Mouse (Mus musculus) kidney, postnatal 0 days (tissue): Measurements from ENCODE around the gene Tirap. TPM values are rescaled to one million over a fixed set of nuclear protein-coding genes. Genes with fewer than 3 reads are reported as not detected.

Source experiments
- ATAC-seq: fragments of 200-750 bp; cut with Nextera tagmentation; replicated peaks from 2 replicates; pipeline ENCODE4 v1.8.0; 2017; ENCODE audit warnings: low read depth, moderate number of reproducible peaks, moderate TSS enrichment, moderate library complexity; ENCODE audit not compliant: low FRiP score
- DNase-seq: peaks from one replicate; pipeline ENCODE4 v3.0.0-alpha.2; 2016; ENCODE audit warnings: low spot score
- H3K27ac ChIP-seq: fragments of 300-500 bp; sonication (generic); 2 replicates; pipeline ENCODE4 v1.5.1; 2014; ENCODE audit warnings: mild to moderate bottlenecking
- H3K27me3 ChIP-seq: fragments of 300-500 bp; sonication (generic); 2 replicates; pipeline ENCODE4 v1.6.1; 2014; ENCODE audit warnings: low read length, mixed read lengths; ENCODE audit not compliant: insufficient read depth
- H3K36me3 ChIP-seq: fragments of 300-500 bp; sonication (generic); 2 replicates; pipeline ENCODE4 v1.6.1; 2014; ENCODE audit warnings: low read length, mixed read lengths; ENCODE audit not compliant: insufficient read depth
- H3K4me1 ChIP-seq: fragments of 300-500 bp; sonication (generic); replicated peaks from 2 replicates; pipeline ENCODE4 v1.6.1; 2014; ENCODE audit warnings: antibody characterized with exemption, low read length, mixed read lengths; ENCODE audit not compliant: insufficient read depth
- H3K4me2 ChIP-seq: fragments of 300-500 bp; sonication (generic); 2 replicates; pipeline ENCODE4 v1.6.1; 2014; ENCODE audit warnings: mild to moderate bottlenecking, low read length, moderate library complexity, mixed read lengths
- H3K4me3 ChIP-seq: fragments of 300-500 bp; sonication (generic); replicated peaks from 2 replicates; pipeline ENCODE4 v1.5.1; 2014; ENCODE audit warnings: low read depth, low read length
- H3K9ac ChIP-seq: fragments of 300-500 bp; sonication (generic); 2 replicates; pipeline ENCODE4 v1.6.1; 2014; ENCODE audit warnings: low read depth, low read length
- H3K9me3 ChIP-seq: fragments of 300-500 bp; sonication (generic); replicated peaks from 2 replicates; pipeline ENCODE4 v1.6.1; 2016; ENCODE audit warnings: low read length, inconsistent platforms, mixed read lengths
- CTCF ChIP-seq: IDR thresholded peaks from 2 replicates; pipeline ENCODE4 v1.5.1; 2016; ENCODE audit warnings: antibody characterized with exemption, low read depth, mild to moderate bottlenecking, moderate library complexity
- WGBS: fragments of 180-500 bp; shearing (Covaris S2); extraction: QIAGEN DNeasy Blood & Tissue Kit; methylation state at CpG from one replicate; pipeline ENCODE4 v1.1.7; 2014; 5-methylcytosine and 5-hydroxymethylcytosine counted together
- polyA plus RNA-seq: library from polyadenylated mRNA; unstranded; fragments of >200 nt; fragmentation: Nextera tagmentation; extraction: Ambion mirVana; gene quantifications from 2 replicates; pipeline ENCODE4 v1.2.1, GENCODE M21; 2015

Gene Tirap
- polyA plus RNA-seq, 1 experiment from 2014 or later: 7.4 TPM

GRCm38 (mm10) chr9:35142221-35142620 lies 57.9 kb downstream of the Tirap start:
- DNase-seq: no peak
- TF ChIP-seq CTCF: no peak
- no peak overlapping the region for H3K4me2 ChIP-seq
- H3K27ac ChIP-seq: no peak overlapping the region
- H3K4me3 ChIP-seq: no peak overlapping the region
- ATAC-seq: no peak
- WGBS: 80% methylated on average over 2 of the region's 2 CpGs
- no peaks in the 10 kb centered on the region for H3K4me1 ChIP-seq
- H3K27me3 ChIP-seq: no peaks in the 10 kb centered on the region
- no peak overlapping the region for H3K9ac ChIP-seq
- no peaks in the 10 kb centered on the region for H3K9me3 ChIP-seq
- no peaks in the 10 kb centered on the region for H3K36me3 ChIP-seq

GRCm38 (mm10) chr9:35139231-35139744 lies 60.8 kb downstream of the Tirap start:
- Histone ChIP-seq H3K9ac (no peak overlapping the region), H3K9me3 (no peaks in the 10 kb centered on the region), H3K4me2 (no peak overlapping the region), H3K36me3 (no peaks in the 10 kb centered on the region), H3K27me3 (no peaks in the 10 kb centered on the region), H3K27ac (no peak overlapping the region), H3K4me3 (no peak overlapping the region), H3K4me1 (no peaks in the 10 kb centered on the region)
- no peak for ATAC-seq
- no peak for TF ChIP-seq CTCF
- no peak for DNase-seq
- WGBS: 80% methylated on average over 5 of the region's 5 CpGs

- Histone ChIP-seq H3K27ac (no peak overlapping the region), H3K27me3 (no peaks in the 10 kb centered on the region), H3K4me3 (no peak overlapping the region), H3K4me2 (no peak overlapping the region), H3K9ac (no peak overlapping the region), H3K36me3 (no peaks in the 10 kb centered on the region), H3K9me3 (no peaks in the 10 kb centered on the region), H3K4me1 (no peaks in the 10 kb centered on the region)
- ATAC-seq: peak; percentile 68
- TF ChIP-seq CTCF: no peak
- DNase-seq: no peak
- WGBS: 62% methylated on average over 7 of the region's 7 CpGs
Measured at GRCm38 (mm10) chr9:35138029-35138428, 62.1 kb downstream of the Tirap start.

- no peak for ATAC-seq
- Histone ChIP-seq H3K27ac (no peak overlapping the region), H3K9ac (no peak overlapping the region), H3K4me3 (no peak overlapping the region), H3K27me3 (no peaks in the 10 kb centered on the region), H3K4me2 (no peak overlapping the region), H3K36me3 (no peaks in the 10 kb centered on the region), H3K4me1 (no peaks in the 10 kb centered on the region), H3K9me3 (no peaks in the 10 kb centered on the region)
- TF ChIP-seq CTCF: no peak
- WGBS: 70% methylated on average over 6 of the region's 6 CpGs
- no peak for DNase-seq
Measured at GRCm38 (mm10) chr9:35135575-35135974, 64.5 kb downstream of the Tirap start.

Other genes starting within 250 kb of the Tirap start
- 11.7 and 13.1 TPM in 2 replicates for gene St3gal4, start 81.0 kb downstream of the Tirap start, polyA plus RNA-seq
- 64.6 and 66.7 TPM in 2 replicates for gene Dcps, start 24.2 kb downstream of the Tirap start, polyA plus RNA-seq
- 130 and 139 TPM in 2 replicates for gene Srpr, start 116 bp downstream of the Tirap start, polyA plus RNA-seq
- 36.8 and 40.9 TPM in 2 replicates for gene Foxred1, start 10.8 kb upstream of the Tirap start, polyA plus RNA-seq
- 32.2 and 34.2 TPM in 2 replicates for gene Fam118b, start 67.5 kb upstream of the Tirap start, polyA plus RNA-seq
- gene Rpusd4, start 67.6 kb upstream of the Tirap start, polyA plus RNA-seq: 26.5 and 29.6 TPM in 2 replicates
- gene Cdon, start 220.8 kb upstream of the Tirap start, polyA plus RNA-seq: 1.9 and 2.2 TPM in 2 replicates